ENCODE assay signal across 8 mouse cellular contexts in the genomic region with DNA sequence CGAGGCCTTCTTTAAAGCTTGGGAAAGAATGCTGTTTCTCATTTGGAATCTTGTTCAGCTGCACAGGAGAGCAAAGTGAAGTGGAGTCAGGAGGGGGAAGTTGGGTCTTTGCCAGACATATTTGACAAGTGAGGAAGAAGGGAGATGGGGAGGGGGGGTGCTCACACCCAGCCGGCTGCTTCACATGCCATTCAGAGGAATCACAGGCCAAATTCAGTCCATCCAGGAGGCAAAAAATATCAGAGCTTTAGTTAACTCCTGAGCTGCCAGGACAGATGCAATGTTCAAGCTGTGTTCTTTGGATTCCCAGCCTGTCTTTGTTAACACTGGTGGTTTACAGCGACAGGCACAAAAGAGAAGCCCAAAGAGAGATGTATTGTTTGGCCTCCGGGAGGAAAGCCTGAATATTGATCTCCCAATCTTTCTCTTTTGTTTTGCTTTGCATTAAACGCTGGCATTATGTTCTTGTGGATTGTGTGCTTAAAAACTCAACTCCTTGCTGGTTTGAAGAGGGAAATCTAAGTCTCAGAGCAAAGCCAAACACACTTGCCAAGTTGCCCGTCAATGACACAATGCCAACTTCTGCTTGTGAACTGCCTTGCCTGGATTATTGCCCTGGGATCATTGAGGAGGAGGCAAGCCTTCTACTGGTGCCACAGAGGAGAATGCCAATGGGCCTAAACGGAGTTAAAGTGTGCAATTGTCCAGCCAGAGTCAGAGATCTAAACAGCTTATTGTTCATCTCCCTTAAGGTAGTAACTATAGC.
A peak's percentile ranks its signal among the peaks of the same experiment; 100 is the strongest.
DNase-seq lines count a peak whose midpoint lies in the region; ATAC-seq and TF ChIP-seq lines count a peak whose summit lies in the region.

No protein-coding gene starts in this region.

- H3K4me3 ChIP-seq in cortical plate, adult 2 months (ENCODE audit: insufficient read depth, low read length) = no peak overlapping the region
- H3K4me3 ChIP-seq in intestine, embryonic 16.5 days (ENCODE audit: low read length) = no peak overlapping the region
- H3K4me3 ChIP-seq in midbrain, embryonic 12.5 days = no peak overlapping the region

- H3K27ac ChIP-seq in cortical plate, adult 2 months (ENCODE audit: insufficient read depth, low read length) = peak overlapping the region; percentile 27
- no peak overlapping the region for H3K27ac ChIP-seq in intestine, embryonic 16.5 days (ENCODE audit: low read length)
- H3K27ac ChIP-seq in midbrain, embryonic 12.5 days (replicated peaks) = peak overlapping the region; percentile 73

- no peaks in the 10 kb centered on the region for H3K36me3 ChIP-seq in intestine, embryonic 16.5 days (ENCODE audit: control insufficient read depth, insufficient read depth, low read length)
- no peaks in the 10 kb centered on the region for H3K36me3 ChIP-seq in midbrain, embryonic 12.5 days

- no peak overlapping the region for H3K4me2 ChIP-seq in intestine, embryonic 16.5 days (ENCODE audit: low read depth, low read length)
- peak overlapping the region; percentile 14; the same call in 1 of the 2 replicates for H3K4me2 ChIP-seq in midbrain, embryonic 12.5 days (replicated peaks)

- peak; percentile 56 for ATAC-seq in intestine, embryonic 16.5 days
- peak; percentile 84 for ATAC-seq in midbrain, embryonic 12.5 days (ENCODE audit: low FRiP score, low read depth)

- intact Hi-C loops in left cerebral cortex, postnatal 10 days (cut with DNase I) = no loop called here

- H3K9me3 ChIP-seq in intestine, embryonic 16.5 days (ENCODE audit: control insufficient read depth, low read length) = no peaks in the 10 kb centered on the region
- no peaks in the 10 kb centered on the region for H3K9me3 ChIP-seq in midbrain, embryonic 12.5 days

- no peaks in the 10 kb centered on the region for H3K27me3 ChIP-seq in intestine, embryonic 16.5 days (replicated peaks; ENCODE audit: control insufficient read depth, insufficient read depth, low read length)
- H3K27me3 ChIP-seq in midbrain, embryonic 12.5 days = no peaks in the 10 kb centered on the region

- peaks cover 15% of the 10 kb centered on the region for H3K4me1 ChIP-seq in cortical plate, adult 2 months (ENCODE audit: control insufficient read depth, insufficient read depth, low read length)
- peaks cover 8% of the 10 kb centered on the region; the same call in 1 of the 2 replicates for H3K4me1 ChIP-seq in intestine, embryonic 16.5 days (ENCODE audit: control insufficient read depth, insufficient read depth, low read length)
- peaks cover 22% of the 10 kb centered on the region for H3K4me1 ChIP-seq in midbrain, embryonic 12.5 days

- no peak overlapping the region for H3K9ac ChIP-seq in intestine, embryonic 16.5 days (ENCODE audit: low read depth, low read length)
- H3K9ac ChIP-seq in midbrain, embryonic 12.5 days (replicated peaks) = no peak overlapping the region

- 25% methylated on average over 7 of the region's 7 CpGs for WGBS in intestine, embryonic 16.5 days
- WGBS in midbrain, embryonic 12.5 days = 6% methylated on average over 7 of the region's 7 CpGs

- TF ChIP-seq POLR2A in cortical plate, adult 2 months (IDR thresholded peaks at IDR 0.05; ENCODE audit: extremely low read depth, insufficient read depth, low read length) = no peak

- no peak for TF ChIP-seq CTCF in cortical plate, adult 2 months (IDR thresholded peaks at IDR 0.05; ENCODE audit: extremely low read depth, insufficient read depth, low read length)

- DNase-seq in left cerebral cortex, postnatal 10 days (ENCODE audit: extremely low spot score in 1 of 2, low spot score in 2 of 2) = peak; percentile 56 to 83
- no peak for DNase-seq in left cerebral cortex, adult 18-20 months (ENCODE audit: low spot score in 2 of 2)
- DNase-seq in heart, adult 11 months = peak; percentile 97
- DNase-seq in testis, postnatal 14 days (ENCODE audit: low spot score) = no peak
- DNase-seq in T-cell, adult 2 months (ENCODE audit: low spot score) = no peak

Comparison
In these comparisons a context has a peak if more than half of its experiments do, and no peak if none do; other contexts are left out.
1. DNase-seq: peak in left cerebral cortex, postnatal 10 days (2 of 2) and heart, adult 11 months (single experiment); none in left cerebral cortex, adult 18-20 months (0 of 2), testis, postnatal 14 days (single experiment) and T-cell, adult 2 months (single experiment).